Mouse (Mus musculus) forebrain, embryonic 12.5 days (tissue): ENCODE data around the gene Camk2n1. TPM values are rescaled to one million over a fixed set of nuclear protein-coding genes. Genes with fewer than 3 reads are reported as not detected.

Source experiments
- ATAC-seq: fragments of 200-750 bp; cut with Nextera tagmentation; 2 replicates; pipeline ENCODE4 v1.8.0; 2017; ENCODE audit warnings: moderate TSS enrichment; ENCODE audit not compliant: low FRiP score
- H3K27ac ChIP-seq: fragments of 300-500 bp; sonication (generic); 2 replicates; pipeline ENCODE4 v1.5.1; 2016; ENCODE audit warnings: mild to moderate bottlenecking
- H3K27me3 ChIP-seq: fragments of 300-500 bp; sonication (generic); 2 replicates; pipeline ENCODE4 v1.6.1; 2016; ENCODE audit warnings: mild to moderate bottlenecking
- H3K36me3 ChIP-seq: fragments of 300-500 bp; sonication (generic); replicated peaks from 2 replicates; pipeline ENCODE4 v1.6.1; 2016; ENCODE audit warnings: mild to moderate bottlenecking
- H3K4me1 ChIP-seq: fragments of 300-500 bp; sonication (generic); 2 replicates; pipeline ENCODE4 v1.6.1; 2016
- H3K4me2 ChIP-seq: fragments of 300-500 bp; sonication (generic); 2 replicates; pipeline ENCODE4 v1.6.1; 2016; ENCODE audit warnings: mild to moderate bottlenecking, moderate library complexity
- H3K4me3 ChIP-seq: fragments of 300-500 bp; sonication (generic); replicated peaks from 2 replicates; pipeline ENCODE4 v1.5.1; 2016; ENCODE audit warnings: mild to moderate bottlenecking
- H3K9ac ChIP-seq: fragments of 300-500 bp; sonication (generic); 2 replicates; pipeline ENCODE4 v1.6.1; 2016; ENCODE audit warnings: mild to moderate bottlenecking
- H3K9me3 ChIP-seq: fragments of 300-500 bp; sonication (generic); 2 replicates; pipeline ENCODE4 v1.6.1; 2016
- WGBS: fragments of 180-500 bp; shearing (Covaris S2); methylation state at CpG from one replicate; pipeline ENCODE4 v1.1.7; 2016; 5-methylcytosine and 5-hydroxymethylcytosine counted together
- polyA plus RNA-seq: library from polyadenylated mRNA; unstranded; fragments of >200 nt; fragmentation: Nextera tagmentation; extraction: Ambion mirVana; gene quantifications from 2 replicates; pipeline ENCODE4 v1.2.1, GENCODE M21; 2016

Camk2n1 gene
- polyA plus RNA-seq, 1 experiment from 2014 or later = 5.4 TPM

DNA sequence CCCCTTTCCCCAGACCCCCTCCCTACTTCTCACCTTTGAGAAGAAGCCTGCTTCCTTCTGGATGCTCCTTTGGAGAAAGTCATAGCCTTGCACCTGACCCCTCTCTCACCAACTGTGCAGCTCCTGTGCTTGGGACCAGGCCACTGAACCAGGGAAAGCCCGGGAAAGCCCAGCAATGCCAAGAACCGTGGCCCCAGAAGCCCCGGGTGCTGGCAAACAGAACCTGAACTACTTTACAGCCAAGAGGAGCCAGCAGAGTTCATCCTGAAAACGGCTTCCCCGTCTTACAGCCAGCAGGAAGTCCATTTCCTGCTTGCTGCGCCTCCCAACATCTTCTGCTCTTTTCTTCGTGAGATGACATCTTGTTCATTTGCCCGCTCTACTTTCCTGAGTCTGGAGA lies 28.6 kb downstream of the Camk2n1 start:
- no peak overlapping the region for H3K4me2 ChIP-seq
- H3K4me3 ChIP-seq = no peak overlapping the region
- H3K9me3 ChIP-seq = no peaks in the 10 kb centered on the region
- no peaks in the 10 kb centered on the region for H3K36me3 ChIP-seq
- H3K27me3 ChIP-seq = peaks cover 3% of the 10 kb centered on the region; the same call in 1 of the 2 replicates
- H3K27ac ChIP-seq = no peak overlapping the region
- no peaks in the 10 kb centered on the region for H3K4me1 ChIP-seq
- H3K9ac ChIP-seq = no peak overlapping the region
- 86% methylated on average over 8 of the region's 8 CpGs for WGBS
- ATAC-seq = no peak

DNA sequence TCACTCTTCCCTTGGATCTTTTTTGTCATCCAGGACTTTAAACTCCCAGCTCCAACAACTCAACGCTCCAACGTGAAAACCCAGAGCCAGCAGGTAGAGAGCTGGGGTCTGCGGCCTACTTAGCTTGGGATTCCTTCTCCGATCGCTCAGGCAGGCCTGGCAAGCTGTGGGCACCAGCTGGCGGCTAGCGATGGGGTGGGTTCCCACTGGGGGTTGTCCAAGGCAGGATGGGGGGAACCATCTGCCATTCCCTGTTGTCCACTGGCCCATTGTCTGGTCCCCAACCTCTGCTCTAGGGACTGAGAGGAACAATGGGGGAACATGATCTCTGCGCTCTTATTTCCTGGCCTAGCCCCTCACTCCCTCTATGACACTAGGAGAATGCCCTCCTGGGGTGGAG lies 34.1 kb downstream of the Camk2n1 start:
- peaks cover 3% of the 10 kb centered on the region; the same call in 1 of the 2 replicates for H3K27me3 ChIP-seq
- peaks cover 14% of the 10 kb centered on the region for H3K4me1 ChIP-seq
- no peak overlapping the region for H3K9ac ChIP-seq
- H3K4me2 ChIP-seq = no peak overlapping the region
- no peaks in the 10 kb centered on the region for H3K9me3 ChIP-seq
- H3K36me3 ChIP-seq = no peaks in the 10 kb centered on the region
- H3K4me3 ChIP-seq = no peak overlapping the region
- 53% methylated on average over 8 of the region's 8 CpGs for whole genome bisulfite sequencing
- no peak for ATAC-seq
- H3K27ac ChIP-seq = peak overlapping the region; percentile 16; the same call in 1 of the 2 replicates

DNA sequence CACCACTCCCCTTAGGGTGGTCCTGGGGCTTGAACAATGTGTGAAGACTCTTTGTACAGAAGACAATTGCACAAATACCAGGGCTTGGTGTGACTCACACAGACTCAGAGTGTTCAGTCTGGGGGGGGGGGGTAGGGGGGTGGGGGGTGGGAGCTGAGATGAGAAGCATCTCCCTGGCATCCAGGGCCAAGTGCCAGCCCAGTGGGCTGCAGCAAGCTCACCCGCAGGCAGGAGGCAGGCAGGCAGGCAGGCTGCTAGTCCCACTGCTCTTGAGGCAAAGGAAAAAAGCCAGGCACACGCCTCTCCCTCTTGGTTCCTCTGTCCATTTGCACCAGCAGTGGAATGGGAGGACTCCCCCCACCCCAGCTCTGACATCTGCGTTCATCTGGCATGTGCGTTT lies 37.0 kb downstream of the Camk2n1 start:
- Histone ChIP-seq H3K36me3 (no peaks in the 10 kb centered on the region), H3K9ac (no peak overlapping the region), H3K4me2 (no peak overlapping the region), H3K4me3 (no peak overlapping the region), H3K27me3 (peaks cover 3% of the 10 kb centered on the region; the same call in 1 of the 2 replicates), H3K27ac (no peak overlapping the region), H3K9me3 (no peaks in the 10 kb centered on the region), H3K4me1 (peaks cover 43% of the 10 kb centered on the region)
- no peak for ATAC-seq
- WGBS = 81% methylated on average over 3 of the region's 4 CpGs

DNA sequence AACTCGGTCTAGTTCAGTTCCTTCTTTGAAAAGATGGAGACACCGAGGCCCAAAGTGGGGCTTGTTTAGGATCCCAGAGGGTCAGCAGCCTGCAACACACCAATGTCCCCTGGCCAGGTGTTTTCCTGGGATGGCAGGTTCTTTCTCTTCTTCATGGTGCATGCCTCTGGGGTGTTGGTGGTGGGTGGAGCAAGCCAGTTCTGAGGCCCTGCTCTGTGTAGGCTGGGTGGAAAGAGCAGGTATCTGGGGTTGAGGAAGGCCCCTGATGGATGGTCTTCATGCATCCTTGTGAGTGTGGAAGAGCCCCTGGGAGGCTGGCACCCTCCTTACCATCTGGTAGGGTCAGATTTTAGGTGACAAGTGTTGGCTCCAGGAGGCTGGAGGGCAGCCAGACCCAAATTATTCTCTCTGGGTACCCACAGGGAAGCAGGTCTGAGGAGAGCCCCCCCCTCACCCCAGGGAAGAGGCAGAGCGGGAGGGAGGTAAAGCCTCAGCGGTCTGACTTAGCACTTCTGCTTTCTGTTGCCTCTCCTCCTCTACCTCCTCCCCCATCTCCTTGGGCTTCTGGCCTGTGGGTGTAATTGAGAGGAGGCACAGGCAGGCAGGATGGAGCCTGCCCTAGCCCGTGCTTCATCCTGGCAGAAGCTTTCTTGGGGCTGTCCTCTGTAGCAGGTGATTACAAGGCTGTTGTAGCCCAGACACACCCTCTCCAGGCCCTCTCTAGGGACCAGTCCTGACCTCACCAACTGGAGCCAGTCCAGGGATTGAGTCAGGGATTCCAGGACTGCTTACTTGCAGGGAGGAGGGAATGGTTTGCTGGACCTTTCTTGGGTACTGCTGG lies 39.3 kb downstream of the Camk2n1 start:
- Histone ChIP-seq H3K36me3 (no peaks in the 10 kb centered on the region), H3K9ac (no peak overlapping the region), H3K4me3 (no peak overlapping the region), H3K4me1 (peaks cover 50% of the 10 kb centered on the region), H3K27me3 (no peaks in the 10 kb centered on the region), H3K9me3 (no peaks in the 10 kb centered on the region), H3K4me2 (no peak overlapping the region), H3K27ac (0 out of 2 replicates have a peak overlapping the region, but pooled peaks have one; percentile 26)
- no peak for ATAC-seq
- WGBS = 51% methylated on average over 5 of the region's 5 CpGs

DNA sequence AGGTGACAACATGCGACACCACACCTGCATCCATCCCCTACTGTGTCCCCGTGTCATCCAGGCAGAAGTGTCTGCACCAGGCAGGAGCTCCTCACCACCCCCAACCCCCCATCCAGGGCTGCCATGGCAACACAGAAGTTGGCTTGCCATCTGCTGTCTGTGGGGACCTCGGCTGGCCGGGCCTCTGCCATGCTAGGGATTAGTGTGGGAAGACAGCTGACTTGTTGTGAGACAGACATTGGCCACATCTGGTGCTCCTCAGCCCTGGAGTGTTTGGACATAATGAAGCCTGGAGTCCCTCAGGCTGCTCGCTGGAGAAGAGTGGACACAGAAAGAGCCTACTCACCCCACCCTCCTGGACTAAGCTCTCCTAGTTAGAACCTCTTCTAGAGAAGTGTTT lies 40.8 kb downstream of the Camk2n1 start:
- 14% methylated on average over 5 of the region's 5 CpGs for WGBS
- peak; percentile 80 for ATAC-seq
- Histone ChIP-seq H3K27me3 (no peaks in the 10 kb centered on the region), H3K4me2 (peak overlapping the region; percentile 8; the same call in 1 of the 2 replicates), H3K9ac (no peak overlapping the region), H3K4me3 (no peak overlapping the region), H3K36me3 (no peaks in the 10 kb centered on the region), H3K4me1 (peaks cover 46% of the 10 kb centered on the region), H3K9me3 (no peaks in the 10 kb centered on the region), H3K27ac (peak overlapping the region; percentile 72)

DNA sequence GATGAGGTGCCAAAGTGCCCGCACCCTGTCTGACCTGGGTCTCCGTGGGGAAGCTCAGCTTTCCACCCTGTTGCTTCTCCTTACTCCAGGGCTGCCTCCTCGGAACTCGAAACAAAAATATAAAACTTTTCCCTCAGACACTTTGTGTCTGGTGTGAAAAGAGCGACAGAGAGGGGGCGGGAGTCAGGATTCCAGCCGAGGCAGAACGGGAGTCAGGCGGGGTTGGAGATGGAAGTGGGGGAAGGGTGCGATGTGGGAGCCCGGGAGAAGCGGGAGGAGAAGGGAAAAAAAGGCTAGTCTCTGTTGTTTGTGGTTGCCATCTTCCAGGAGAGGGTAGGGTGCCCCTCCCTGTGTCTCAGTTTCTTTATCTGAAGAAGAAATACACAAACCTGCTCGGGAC lies 41.7 kb downstream of the Camk2n1 start:
- Histone ChIP-seq H3K4me2 (peak overlapping the region; percentile 17), H3K4me3 (no peak overlapping the region), H3K27me3 (no peaks in the 10 kb centered on the region), H3K9me3 (no peaks in the 10 kb centered on the region), H3K4me1 (peaks cover 46% of the 10 kb centered on the region), H3K36me3 (no peaks in the 10 kb centered on the region), H3K9ac (0 out of 2 replicates have a peak overlapping the region, but pooled peaks have one; percentile 12), H3K27ac (peak overlapping the region; percentile 72; the same call in 1 of the 2 replicates)
- 10% methylated on average over 13 of the region's 13 CpGs for WGBS
- ATAC-seq = no peak

DNA sequence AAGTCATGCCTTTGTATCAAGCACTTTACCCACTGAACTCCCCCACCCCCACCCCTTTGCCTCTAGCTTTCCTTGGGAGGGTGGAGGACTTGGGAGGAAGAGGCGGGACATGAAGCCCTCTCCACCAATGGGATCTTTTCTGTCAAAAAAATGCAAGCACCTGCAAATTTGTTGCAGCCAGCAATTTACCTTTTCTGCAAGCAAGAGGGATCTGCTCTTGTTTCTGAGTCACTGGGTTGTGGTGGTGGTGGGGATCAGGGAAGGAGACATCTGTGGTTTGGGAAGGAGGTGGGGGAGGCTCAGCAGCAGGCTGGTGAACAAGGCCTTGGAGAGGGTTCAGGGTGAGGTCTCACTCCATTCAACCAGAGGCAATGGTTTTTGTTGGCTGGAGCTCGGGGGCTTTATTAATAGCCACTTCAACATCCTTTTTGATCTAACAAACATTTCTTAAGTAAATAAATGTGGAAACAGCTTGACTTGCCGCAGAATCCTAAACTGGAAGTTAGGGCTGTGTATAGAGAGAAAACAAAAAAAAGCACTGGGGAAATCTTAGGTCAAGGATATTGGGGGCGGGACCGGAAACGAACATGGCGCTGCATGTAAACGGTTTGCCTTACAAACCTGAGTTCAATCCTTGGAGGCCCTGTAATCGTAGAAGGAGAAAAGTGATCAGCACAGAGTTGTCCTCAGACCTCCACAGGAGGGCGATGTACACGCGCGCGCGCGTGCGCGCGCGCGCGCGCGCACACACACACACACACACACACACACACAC lies 42.8 kb downstream of the Camk2n1 start:
- no peaks in the 10 kb centered on the region for H3K36me3 ChIP-seq
- H3K4me2 ChIP-seq = no peak overlapping the region
- H3K4me3 ChIP-seq = no peak overlapping the region
- H3K27ac ChIP-seq = no peak overlapping the region
- no peak overlapping the region for H3K9ac ChIP-seq
- H3K9me3 ChIP-seq = no peaks in the 10 kb centered on the region
- WGBS = 76% methylated on average over 15 of the region's 24 CpGs
- no peaks in the 10 kb centered on the region for H3K27me3 ChIP-seq
- H3K4me1 ChIP-seq = peaks cover 42% of the 10 kb centered on the region
- ATAC-seq = peak; percentile 39; the same call in 1 of the 2 replicates

DNA sequence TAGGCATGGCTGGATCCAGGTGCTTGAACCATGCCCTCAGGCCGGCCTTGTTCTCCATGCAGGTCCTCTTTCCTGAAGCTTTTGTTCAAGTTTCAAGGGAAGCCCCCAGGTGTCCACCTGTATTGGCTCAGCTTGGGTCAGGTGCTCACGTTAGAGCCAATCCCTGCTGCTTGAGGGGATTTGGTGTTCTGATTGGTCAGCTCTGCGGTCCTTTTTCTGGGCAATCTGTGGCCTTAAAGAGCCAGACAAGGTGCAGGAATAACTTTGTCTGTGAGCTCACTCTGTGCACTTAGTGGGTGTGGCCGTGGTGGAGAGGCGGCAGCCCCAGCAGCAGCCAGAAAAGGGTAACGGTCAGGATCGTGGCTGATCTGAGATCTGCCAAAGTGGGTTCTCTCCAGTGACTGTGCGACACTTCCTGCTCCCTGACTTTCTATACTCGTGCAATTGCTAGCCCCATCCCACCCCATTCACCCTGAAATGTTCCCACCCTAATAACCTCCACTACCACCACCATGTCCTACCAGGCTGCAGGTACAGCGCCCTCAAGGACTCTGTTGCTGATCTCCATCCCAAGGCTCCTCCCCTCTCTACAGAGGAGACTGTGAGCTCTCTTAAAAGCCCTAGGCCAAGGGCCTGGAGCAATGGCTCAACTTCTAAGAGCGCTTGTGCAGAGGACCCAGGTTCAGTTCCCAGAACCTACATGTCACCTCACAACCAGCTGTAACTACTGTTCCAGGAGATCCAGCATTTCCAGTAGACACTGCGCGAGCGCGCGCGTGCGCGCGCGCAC lies 45.9 kb downstream of the Camk2n1 start:
- 86% methylated on average over 21 of the region's 21 CpGs for WGBS
- H3K9me3 ChIP-seq = no peaks in the 10 kb centered on the region
- H3K36me3 ChIP-seq = no peaks in the 10 kb centered on the region
- no peak overlapping the region for H3K27ac ChIP-seq
- H3K4me2 ChIP-seq = no peak overlapping the region
- H3K4me1 ChIP-seq = peaks cover 38% of the 10 kb centered on the region
- ATAC-seq = no peak
- H3K27me3 ChIP-seq = peaks cover 7% of the 10 kb centered on the region
- H3K9ac ChIP-seq = no peak overlapping the region
- no peak overlapping the region for H3K4me3 ChIP-seq

DNA sequence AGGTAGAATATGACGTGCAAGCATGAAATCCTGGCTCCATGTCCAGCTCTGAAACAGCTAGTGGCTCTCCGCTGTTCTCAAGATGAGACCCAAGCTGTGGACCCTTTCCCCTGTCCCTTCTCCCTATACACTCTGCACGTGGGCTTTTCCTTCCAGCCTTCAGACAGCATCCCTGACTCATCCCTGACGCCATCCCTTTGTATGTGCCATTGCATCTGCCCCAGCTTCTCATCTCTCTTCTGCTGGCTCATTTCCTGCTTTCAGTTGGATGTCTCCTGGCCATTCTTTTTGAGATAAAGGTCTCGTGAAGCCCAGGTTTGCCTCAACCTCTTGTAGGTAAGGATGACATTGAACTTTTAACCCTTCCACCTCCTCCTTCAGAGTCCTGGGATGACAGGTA lies 46.9 kb downstream of the Camk2n1 start:
- Histone ChIP-seq H3K9ac (no peak overlapping the region), H3K27ac (no peak overlapping the region), H3K4me3 (no peak overlapping the region), H3K4me2 (no peak overlapping the region), H3K27me3 (peaks cover 9% of the 10 kb centered on the region), H3K9me3 (no peaks in the 10 kb centered on the region), H3K4me1 (peaks cover 35% of the 10 kb centered on the region), H3K36me3 (no peaks in the 10 kb centered on the region)
- 82% methylated on average over 5 of the region's 5 CpGs for WGBS
- no peak for ATAC-seq

DNA sequence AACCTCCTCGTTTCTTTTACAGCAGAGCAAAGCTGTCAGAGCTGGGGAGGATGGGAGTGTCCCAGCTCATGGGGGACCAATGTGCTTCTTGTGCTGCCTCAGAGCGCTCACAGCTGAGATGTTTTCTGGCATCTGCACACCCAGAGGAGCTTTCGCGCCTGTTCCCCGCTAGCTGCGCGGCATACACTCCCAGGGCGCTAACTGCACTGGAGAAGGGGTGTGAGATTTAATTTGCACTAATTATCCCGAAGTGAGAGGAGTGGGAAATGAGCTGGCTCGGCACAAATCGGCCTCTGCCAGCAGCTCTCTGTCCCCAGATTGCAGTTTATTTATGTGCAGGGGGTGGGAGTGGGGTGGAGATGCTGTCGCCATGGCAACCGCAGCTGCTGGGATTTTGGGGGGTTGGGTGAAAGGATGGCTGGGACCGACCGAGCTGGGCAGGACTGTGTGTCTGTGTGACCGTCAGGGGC lies 50.6 kb downstream of the Camk2n1 start:
- under 1% methylated on average over 16 of the region's 16 CpGs for WGBS
- peak overlapping the region; percentile 17 for H3K4me3 ChIP-seq
- H3K36me3 ChIP-seq = no peaks in the 10 kb centered on the region
- peaks cover 26% of the 10 kb centered on the region for H3K27me3 ChIP-seq
- H3K4me2 ChIP-seq = peak overlapping the region; percentile 50
- peak; percentile 93 for ATAC-seq
- H3K9ac ChIP-seq = peak overlapping the region; percentile 12; the same call in 1 of the 2 replicates
- peaks cover 23% of the 10 kb centered on the region for H3K4me1 ChIP-seq
- H3K9me3 ChIP-seq = no peaks in the 10 kb centered on the region
- peak overlapping the region; percentile 86 for H3K27ac ChIP-seq

DNA sequence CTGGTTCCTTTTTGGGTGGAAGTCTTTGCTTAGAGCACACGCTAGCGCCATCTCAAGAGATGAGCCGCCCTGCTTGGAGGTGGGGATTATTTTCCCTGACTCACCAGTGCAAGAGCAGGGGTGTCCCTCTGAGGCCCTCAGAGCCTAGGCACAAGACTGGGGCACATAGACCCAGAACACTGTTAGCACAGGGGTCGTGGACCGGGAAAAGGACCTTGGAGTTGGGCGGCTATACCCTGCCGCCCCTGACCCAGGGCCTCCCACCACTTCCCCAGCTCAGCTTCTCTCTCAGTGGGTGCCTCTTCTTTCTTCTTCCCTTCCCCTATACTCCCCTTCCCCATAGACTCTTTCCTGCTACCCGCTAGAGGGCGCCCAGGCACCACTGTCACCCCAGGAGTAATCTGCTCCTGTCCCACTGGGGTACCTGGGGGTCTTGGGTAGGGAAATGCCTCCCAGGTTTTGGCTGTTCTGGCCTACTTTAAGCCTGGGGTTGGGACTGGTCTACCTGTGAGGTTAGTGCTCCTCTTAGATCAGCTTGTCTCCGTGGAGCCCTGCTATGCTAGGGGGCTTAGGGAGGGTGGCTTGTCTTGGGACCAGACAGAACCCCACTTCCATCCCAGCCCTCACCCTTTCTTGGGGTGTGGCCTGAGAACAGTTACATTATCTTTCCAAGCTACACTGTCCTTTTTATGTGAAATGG lies 51.2 kb downstream of the Camk2n1 start:
- 5% methylated on average over 9 of the region's 10 CpGs for WGBS
- H3K9ac ChIP-seq = no peak overlapping the region
- peak; percentile 62 for ATAC-seq
- H3K27ac ChIP-seq = peak overlapping the region; percentile 86
- H3K4me1 ChIP-seq = peaks cover 23% of the 10 kb centered on the region
- H3K4me3 ChIP-seq = peak overlapping the region; percentile 17
- peaks cover 26% of the 10 kb centered on the region for H3K27me3 ChIP-seq
- no peaks in the 10 kb centered on the region for H3K36me3 ChIP-seq
- peak overlapping the region; percentile 50 for H3K4me2 ChIP-seq
- H3K9me3 ChIP-seq = no peaks in the 10 kb centered on the region
